Mouse (Mus musculus) left cerebral cortex, postnatal 10 days (tissue): Measurements from ENCODE around the gene Prrt2. TPM values are rescaled to one million over a fixed set of nuclear protein-coding genes. Genes with fewer than 3 reads are reported as not detected.

Experiments
- DNase-seq, 2 experiments: peaks; one replicate each; pipeline ENCODE4 v3.0.0; 2021 to 2022; ENCODE audit warnings: low spot score in 2 of 2, mixed read lengths in 1 of 2; ENCODE audit errors: extremely low spot score in 1 of 2
- intact Hi-C: fragments of 180-260 bp; cut with DNase I; formaldehyde crosslinking; loops from one replicate; pipeline ENCODE4 v1.15.1; 2025
- total RNA-seq, 2 experiments: library from RNA; stranded (reverse); gene quantifications; 2 replicates each; pipeline ENCODE4 v1.2.3; 2021

Prrt2 gene
- total RNA-seq, 2 experiments from 2014 or later = 182 to 196 TPM

DNA sequence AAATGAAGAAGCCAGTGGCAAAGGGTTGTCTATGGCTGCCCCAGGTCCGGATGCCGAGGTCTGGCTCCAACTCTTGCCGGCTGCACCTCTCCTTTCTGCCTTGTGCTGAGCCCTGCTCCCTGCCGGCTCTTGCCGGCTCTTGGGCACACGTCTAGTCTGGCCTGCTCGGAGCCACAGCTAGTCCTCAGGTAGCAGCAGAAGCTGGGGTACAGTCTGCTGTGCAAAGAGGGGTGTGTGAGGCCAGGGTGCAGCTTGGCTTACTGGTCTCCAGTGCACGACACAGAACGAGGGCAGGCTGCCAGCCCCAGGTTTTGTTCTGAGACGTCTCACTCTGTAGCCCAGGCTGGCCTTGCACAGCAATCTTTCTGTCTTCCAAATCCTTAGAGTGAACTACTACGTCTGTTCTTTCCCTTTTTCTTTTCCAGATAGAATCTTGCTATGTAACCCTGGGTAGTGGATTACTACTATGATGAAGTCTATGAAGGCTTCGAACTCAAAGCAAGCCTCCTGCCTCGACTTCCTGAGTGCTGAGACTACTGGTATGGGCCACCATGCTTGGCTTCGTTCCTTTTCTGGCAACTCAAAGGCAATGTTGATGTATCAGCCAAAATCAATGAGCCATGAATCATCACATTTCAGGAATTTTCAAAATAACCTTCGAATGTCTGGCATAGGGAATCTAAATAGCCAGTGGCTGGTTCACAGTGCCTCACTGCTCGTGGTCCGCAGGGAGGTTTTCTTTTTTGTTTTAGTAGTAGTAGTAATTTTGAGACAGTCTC is 11.5 kb downstream of the Prrt2 start:
- DNase-seq = no peak
- intact Hi-C loops = no loop called here

DNA sequence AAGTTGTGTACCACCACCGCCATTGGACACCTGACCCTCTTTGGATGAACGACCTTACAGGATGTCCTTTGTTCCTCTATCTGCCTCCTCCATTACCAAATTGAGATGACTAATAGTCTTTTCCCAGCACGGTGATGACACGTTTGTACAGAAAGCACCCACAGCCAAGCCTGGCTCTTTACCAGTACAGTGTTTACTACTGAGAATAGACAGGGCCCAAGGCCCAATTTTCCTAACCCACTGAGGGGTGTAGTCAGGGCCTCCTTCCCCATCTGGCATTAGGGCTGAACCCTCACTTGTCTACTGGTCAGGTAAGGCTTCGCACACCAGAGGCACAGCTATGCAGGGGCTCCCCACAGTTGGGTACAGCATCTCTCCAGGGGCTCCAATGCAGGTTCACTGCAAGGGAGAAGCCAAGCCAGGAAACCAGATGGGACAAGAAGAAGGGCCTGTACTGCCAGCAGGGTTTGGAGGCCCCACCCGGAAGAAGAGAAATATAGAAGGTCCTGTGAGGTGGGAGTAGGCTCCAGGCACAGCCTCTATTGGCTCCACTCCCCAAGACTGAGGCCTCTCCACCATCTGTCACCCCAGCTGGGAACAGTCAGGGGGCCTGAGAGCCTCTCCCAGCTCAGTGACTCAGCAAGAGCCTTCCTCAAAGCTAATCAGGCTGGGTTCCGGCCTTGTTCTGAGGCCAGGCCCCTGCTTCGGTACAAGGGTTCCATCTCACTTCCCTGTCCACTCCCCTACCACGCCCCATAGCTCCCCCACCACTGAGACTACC is 12.6 kb downstream of the Prrt2 start:
- DNase-seq = peak in 1 of 2 experiments; percentile 65
- intact Hi-C loops = no loop called here

DNA sequence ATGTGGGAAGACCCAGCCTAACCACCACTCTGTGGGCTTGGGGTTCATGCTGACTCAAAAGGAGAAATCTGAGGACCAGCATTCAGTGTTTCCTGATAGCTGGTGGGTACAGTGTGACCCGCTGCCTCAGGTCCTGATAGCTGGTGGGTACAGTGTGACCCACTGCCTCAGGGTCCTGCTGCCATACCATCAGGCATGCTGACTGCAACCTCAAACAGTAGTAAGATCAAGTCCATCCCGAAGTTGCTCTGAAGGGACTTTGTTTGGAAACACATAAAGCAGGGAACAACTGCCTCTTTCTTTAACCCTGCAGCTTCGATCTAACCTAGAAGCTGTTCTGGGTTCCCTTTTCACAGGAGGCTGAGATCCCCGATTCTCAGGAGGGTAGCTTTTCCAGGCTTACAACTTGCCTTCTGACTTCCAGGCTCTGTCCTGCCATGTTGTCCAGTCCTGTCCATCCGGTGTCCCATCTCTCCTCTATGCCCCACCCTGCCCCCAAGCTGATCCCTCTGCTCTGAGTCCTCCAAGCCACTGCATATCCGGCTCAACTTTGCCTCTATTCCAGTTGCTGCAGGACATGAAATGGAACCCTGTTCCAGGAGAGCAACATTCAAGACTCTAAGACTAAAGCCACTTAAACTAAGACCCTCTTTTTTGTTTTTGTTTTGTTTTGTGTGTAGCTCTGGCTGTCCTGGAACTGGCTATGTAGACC is 13.5 kb downstream of the Prrt2 start:
- DNase-seq = no peak
- intact Hi-C loops = no loop called here

DNA sequence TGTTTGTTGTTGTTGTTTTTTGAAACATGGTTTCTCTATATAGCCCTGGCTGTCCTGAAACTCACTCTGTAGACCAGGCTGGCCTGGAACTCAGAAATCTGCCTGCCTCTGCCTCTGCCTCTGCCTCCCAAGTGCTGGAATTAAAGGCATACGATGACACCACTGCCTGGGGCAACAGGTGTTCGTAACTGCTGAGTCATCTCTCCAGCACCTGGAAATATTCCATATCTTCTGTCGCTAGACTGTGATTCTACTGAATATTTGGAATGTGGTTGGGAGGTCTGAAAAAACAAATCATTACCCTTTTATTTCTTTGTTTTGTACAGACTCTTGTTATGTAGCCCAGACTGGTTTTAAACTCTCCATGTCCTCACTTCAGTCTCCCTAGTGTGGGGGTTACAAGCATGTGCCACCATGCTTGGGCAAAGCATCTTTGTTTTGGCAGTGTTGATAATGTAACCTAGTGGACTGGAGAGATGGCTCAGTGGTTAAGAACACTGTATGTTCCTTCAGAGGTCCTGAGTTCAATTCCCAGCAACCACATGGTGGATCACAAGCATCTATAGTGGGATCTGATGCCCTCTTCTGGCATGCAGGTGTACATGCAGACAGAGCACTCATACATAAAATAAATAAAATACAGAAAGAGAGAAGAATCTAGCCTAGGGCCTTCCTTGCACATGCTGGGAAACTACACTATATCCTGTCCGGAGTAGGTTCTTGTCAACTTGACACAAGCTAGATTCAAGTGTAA is 16.7 kb downstream of the Prrt2 start:
- intact Hi-C loops = no loop called here
- DNase-seq = no peak

DNA sequence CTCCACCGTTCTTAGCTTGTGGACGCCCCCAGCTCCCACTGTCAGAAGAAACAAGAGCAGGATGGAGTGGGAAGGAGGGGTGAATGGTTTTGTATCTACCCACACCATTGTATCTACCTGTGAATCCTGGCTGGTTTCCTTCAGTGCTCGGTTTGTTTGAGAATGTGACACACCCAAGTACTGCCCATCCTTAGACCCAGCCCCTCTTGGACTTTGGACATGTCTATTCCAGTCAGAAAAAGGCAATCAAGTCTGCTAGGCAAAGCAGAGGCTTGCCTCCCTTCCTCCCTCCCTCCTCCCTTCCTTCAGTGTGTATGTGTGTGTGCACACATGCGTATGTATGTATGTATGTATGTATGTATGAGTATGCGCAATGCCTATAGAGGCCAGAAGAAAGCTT is 17.4 kb downstream of the Prrt2 start:
- intact Hi-C loops = no loop called here
- DNase-seq = no peak

DNA sequence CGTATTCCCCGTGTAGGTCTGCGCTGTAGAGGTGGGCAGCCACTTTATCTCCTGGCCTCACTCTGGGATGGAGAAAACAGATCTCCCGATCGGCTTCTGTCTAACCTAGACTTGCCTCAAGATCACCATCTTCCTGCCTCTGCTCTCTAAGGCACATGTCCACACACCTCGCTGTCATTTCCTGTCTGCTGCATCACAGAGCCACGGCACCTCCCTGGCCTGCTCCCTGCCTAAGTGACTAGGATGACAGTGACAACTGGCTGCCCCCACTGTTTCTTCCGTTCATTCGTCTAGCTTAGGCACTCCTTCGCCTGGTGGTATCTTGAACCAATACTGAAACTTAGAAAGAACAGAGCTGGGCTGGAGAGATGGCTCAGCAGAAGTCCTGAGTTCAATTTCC is 21.4 kb downstream of the Prrt2 start:
- intact Hi-C loops = no loop called here
- DNase-seq = no peak

DNA sequence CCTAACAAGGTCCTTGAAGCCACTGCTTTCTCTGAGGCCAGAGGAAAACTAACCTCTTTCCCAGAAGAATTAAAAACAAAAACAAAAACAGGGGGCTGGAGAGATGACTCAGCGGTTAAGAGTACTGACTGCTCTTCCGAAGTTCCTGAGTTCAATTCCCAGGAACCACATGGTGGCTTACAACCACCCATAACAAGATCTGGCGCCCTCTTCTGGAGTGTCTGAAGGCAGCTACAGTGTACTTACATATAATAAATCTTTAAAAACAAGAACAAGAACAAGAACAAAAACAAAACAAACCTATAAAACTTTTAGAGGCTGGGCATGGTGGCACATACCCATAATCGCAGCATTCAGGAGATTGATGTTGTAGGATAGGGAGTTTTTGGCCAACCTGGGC is 24.6 kb downstream of the Prrt2 start:
- intact Hi-C loops = no loop called here

DNA sequence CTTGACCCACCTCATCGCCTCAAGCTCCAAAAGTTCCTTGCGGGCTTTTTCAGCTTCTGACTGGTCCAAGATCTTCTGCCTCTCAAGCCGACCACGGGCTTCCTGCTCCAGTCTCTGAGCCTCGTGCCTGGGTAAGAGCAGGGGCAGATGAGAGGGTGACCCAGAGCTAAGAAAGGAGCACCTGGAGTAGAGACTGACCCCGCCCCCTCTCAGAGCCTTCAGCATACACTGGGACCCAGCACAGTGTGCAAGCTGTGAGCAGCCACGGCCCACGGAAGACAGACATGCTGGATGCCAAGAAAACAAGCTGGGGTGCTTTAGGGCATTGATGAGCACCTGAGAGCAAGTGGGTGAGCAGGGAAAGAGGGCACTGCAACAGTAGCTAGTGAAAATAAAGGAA is 32.2 kb downstream of the Prrt2 start:
- no peak for DNase-seq
- intact Hi-C loops = no loop called here

More for the DNA sequence above, 24.6 kb downstream of the Prrt2 start:
- no peak for DNase-seq

DNA sequence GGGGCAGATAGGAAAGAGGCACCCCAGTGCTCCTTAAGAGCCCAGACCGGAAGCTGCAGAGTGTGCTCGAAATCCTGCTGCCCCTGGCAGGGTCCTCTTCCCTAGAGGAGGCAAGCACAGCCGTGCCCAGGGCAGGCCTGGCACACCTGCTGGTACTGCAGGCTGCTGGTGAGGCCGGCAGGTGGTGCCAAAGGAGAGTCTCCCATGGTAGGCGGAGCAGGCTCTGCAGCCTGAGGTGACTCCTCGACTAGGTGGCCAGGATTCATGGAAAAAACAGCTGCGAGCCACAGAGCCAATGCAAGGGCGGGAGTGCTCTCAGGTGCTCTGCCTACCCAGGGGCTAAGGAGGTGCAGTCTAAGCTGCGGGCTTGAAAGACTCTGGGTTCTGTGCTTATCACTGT is 34.7 kb downstream of the Prrt2 start:
- intact Hi-C loops = no loop called here
- peak in 1 of 2 experiments; percentile 61 for DNase-seq

DNA sequence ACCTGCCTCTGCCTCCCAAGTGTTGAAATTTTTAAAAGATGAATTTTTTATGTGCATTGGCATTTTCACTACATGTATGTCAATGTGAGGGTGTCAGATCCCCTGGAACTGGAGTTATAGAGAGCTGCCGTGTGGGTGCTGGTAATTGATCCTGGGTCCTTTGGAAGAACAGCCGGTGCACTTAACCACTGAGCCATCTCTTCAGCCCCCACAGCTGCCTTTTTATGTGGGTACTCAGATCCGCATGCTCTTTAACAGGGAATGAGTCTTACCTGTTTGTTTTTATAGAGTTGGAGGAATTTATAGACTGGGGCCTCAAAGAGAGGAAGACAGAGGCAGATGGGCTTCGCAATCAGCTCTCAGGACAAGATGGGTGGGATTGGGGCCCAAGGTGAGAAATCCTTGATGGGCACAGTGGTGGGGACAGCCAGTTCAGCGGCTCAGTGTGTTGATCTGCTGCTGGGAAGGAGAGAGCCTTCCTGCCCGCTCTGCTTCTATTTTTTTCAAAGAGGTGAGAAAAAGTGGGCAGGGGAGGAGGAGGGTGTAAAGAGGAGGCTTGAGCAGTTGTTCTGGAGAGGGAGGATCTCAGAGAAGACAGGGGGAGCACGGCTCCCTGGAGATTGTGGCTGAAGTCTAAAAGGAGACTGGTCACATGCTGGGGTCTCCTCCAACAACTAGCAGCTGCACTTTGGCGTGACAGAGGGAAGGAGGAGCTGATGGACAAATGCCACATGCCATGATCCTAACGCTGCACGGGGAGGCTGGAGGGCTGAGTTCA is 36.2 kb downstream of the Prrt2 start:
- intact Hi-C loops = no loop called here
- no peak for DNase-seq

DNA sequence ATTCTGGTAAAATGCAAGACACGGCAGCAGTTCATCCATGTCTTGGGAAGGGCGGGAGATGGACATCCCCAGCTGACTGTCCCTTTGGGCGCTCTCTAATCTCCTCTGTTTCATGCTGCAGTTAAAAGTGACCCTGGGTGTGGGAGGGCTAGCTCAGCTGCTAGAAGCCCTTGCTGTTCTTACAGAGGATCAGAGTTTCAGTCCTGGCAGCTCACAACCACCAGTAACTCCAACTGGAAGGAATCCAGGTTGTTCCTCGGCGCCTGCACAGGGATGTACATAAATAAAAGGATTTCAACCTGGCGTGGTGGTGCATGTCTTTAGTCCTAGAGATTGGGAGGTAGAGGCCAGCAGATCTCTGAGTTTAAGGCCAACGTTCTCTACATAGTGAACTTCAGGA is 37.9 kb downstream of the Prrt2 start:
- intact Hi-C loops = no loop called here
- no peak for DNase-seq

DNA sequence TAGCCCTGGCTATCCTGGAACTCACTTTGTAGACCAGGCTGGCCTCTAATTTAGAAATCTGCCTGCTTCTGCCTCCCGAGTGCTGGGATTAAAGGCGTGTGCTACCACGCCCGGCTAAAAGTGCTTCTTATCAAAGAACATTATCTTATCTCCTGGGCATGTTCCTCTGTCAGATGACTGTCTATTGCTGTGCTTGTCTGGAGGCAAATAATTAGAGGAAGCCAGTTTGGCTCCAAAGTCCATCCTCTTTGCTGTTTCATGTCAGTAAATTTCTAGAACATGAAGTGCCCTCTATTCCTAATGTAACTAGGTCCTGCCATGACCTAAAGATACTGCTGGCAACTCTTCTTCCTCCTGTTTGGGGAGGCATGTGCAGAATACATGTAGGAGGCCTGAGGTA is 39.0 kb downstream of the Prrt2 start:
- intact Hi-C loops = no loop called here
- no peak for DNase-seq

DNA sequence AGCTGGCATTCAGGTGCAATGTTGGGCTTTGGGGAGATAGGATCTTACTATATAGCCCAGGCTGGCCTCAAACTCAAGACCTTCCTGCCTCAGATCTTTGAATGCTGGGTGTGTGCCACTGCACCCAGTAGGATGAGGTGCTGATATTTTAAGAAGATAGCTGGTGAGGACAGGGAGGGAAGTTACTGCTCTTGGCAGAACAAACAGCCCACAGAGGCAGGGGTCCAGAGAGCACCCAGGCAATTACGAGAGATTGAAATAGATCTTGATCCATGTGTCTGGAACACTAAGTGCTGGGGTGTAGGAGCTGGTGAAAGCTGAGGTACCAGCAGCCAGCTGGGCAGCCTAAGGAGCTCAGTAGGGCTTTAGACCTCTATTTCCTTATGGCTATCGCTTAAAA is 39.4 kb downstream of the Prrt2 start:
- intact Hi-C loops = no loop called here
- no peak for DNase-seq

DNA sequence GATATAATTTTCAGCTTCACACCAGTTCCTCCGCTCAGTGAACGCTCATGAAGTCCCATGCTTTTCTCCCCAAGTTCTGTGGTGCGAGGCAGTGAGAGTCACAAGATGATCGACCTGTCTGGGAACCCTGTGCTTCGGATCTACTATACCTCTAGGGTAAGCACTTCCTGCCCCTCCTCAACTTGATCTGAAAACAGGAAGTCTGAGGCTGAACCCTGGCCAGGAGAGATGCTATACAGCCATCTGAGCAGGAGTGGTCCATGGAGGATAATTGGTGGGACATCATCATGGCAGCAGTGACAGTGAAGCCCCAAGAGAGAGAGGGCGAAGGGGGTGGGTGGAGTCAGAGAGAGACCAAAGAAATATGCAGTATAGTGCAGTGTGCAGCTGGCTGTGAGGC is 42.2 kb downstream of the Prrt2 start:
- DNase-seq = no peak
- intact Hi-C loops = loop anchor here (5.0 kb wide), 1 partner anchor 38 kb away; the partner anchor contains the start of genes Pagr1a and Pagr1b

DNA sequence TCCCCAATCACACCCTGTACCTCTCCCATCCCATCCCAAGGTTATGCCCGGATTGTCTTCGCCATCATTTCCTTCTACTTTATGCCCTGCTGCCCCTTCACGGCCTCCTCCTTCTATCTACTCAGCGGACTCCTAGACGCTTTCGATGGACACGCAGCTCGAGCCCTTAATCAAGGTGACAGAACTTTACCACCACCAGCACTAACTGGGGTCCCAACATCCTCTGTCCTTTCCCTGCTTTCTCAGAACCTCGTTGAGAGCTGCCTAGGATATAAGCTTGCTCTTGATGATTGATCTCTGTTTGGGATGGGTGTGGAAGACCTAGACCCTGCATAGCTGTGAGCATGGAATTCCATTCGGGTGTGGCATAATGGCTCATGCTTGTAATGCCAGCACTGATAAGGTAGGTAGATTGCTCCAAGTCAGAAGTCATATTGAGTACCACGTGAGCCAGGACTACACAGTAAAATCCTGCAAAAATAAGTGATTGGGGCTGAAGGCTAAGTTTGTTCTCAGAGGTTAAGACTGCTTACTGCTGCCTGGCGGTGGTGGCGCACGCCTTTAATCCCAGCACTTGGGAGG is 44.0 kb downstream of the Prrt2 start:
- no peak for DNase-seq
- intact Hi-C loops = loop anchor here (5.0 kb wide), 1 partner anchor 40 kb away; the partner anchor contains the start of genes Pagr1a and Pagr1b

DNA sequence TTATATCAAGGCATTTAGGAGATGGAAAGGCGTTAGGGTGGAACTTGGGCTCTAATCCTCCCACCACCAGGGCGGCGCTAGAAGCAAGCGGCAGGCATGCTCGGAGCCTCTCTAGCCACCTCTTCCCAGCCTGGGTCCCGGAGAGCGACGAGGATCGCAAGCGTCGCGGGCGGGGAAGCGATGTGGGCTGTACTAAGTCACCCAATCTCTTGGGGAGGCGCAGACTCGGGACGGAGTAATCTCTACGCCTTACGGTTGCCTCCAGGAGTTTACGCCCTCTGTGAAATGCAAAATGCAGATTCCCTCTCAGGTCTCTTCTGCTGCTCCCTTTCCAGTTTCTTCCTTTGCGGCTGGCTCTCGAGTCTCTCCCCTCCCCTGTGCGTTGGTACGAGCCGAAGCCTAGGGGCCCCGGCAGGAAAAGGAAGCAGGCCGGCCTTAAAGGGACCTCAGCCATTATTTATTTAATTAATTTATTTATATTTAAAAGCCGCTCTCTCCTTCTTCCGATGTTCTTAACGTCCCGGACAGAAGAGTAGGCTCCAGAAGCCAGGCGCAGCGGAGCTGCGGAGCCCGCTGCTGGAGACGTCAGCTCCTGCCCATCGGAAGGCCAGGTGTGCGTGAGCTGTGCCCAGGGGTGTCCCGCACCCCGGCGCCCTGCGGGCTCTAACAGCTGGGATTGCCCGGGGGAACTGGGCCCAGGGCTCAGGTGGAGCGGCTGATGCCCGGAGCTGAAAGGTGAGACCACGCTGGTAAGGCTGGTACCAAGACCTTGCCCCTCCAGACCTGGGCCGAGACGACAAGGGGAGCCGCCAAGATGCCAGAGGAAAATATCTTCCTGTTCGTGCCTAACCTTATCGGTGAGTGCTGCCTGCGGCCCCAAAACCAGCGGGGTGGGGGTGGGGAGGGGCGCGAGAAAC is 44.8 kb downstream of the Prrt2 start, which contains the start of gene Cdiptos:
TSS of gene Cdiptos (minus strand) at position 149 of the 917 bp plus-strand sequence.
- intact Hi-C loops = loop anchor here (5.0 kb wide), 1 partner anchor 41 kb away; the partner anchor contains the start of genes Pagr1a and Pagr1b
- peak; percentile 93 to 98 for DNase-seq

DNA sequence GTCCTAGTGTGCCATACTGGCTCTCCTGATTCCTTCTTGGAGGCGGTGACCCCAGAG is 45.3 kb downstream of the Prrt2 start, which contains the start of gene Cdipt:
TSS of gene Cdipt (plus strand) at position 22 of the 57 bp plus-strand sequence.
- intact Hi-C loops = loop anchor here (5.0 kb wide), 1 partner anchor 42 kb away; the partner anchor contains the start of genes Pagr1a and Pagr1b
- no peak for DNase-seq
